Mouse (Mus musculus): ENCODE results near the gene Rap2c.

The Rap2c gene

DNA sequence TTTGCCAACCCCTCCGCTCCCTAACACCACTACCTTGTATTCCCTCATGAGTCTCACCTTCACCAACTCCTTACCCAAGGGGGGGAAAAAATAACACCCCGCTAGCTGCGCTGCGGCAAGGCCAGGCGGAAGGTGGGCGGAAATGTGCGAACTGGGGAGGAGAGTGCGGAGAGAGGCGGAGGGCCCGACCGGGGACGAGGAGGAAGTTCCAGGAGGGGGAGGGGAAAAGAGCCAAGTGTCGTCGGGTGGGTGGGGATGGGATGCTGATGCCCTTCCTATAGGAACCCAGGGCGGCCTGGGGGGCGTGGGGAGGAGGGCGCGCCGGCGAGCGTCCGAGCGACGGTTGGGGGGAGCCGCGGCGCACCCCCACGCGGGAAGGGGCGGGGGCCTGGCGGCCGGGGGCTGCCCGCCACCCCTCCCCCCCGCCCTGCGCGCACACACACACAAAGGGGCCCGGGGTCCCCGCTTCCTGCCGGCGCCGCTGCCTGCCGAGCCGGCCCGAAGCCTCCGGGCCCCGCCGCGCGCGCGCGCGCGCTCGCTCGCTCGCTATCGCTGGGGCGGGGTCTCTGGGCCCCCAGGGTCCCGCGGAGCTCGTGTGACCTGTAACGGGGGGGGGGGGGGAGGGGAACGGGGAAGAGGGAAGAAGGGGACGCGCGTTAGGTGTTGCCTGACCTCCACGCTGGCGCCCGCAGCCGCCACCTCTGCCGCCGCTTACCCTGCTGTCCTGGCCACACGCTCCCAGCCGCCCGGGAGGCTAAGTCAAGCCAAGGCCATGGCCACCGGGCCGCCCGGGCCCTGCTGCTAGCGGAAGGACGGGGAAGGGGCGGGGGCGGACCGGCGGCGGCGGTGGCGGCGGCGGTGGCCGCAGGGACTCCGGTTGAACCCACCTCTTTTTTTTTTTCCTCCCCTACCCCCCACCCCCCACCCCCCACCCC, at the start of gene Rap2c:
Gene Rap2c, minus strand, starts transcription at position 168 of the 935 bp plus-strand sequence.
- peak; percentile 25 for DNase-seq (ENCODE audit: low spot score)

DNA sequence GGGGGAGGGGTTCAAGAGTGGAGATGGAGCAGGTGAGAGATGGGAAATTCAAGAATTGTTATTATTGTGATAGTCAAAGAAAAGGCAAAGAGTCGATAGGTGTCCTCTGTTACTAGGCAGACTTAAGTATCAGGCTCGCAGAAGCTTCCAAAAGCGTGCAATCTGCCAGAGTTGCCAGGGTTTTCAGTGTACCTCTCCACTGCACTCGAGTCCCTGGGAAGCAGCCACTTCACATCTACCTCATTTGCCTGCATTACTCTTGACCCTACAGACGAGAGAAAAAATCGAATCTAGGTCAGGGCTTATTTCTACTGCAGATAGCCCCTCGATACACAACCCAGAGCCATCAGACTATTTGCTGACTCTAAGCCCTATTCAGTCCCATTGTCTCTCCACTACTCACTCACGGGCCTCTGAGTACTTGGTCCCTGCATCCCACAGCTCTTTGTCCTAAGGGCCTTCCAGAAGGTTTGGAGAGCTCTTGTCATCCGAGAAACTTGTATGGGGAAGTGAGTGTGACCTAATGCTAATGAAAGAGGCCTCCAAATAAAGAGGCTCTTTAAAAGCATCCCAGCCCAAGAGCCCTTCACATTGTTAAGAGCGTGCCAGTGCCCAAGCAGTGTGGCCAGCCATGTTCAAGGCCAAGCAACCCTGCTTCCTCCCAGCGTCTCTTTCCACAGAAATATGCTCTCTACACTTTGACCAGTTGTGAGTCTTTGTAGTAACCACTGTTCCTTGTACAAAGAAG, 48.9 kb upstream of the Rap2c start:
- DNase-seq (ENCODE audit: low spot score), result no peak

- DNase-seq (ENCODE audit: low spot score), result peak; percentile 19
Observed at GRCm38 (mm10) chrX:51065773-51066172, 48.0 kb upstream of the Rap2c start.

GRCm38 (mm10) chrX:51065158-51065664, 47.4 kb upstream of the Rap2c start:
- no peak for DNase-seq (ENCODE audit: low spot score)

GRCm38 (mm10) chrX:51060220-51060619, 42.4 kb upstream of the Rap2c start:
- no peak for DNase-seq (ENCODE audit: low spot score)

GRCm38 (mm10) chrX:51058741-51059140, 40.9 kb upstream of the Rap2c start:
- no peak for DNase-seq (ENCODE audit: low spot score)

DNA sequence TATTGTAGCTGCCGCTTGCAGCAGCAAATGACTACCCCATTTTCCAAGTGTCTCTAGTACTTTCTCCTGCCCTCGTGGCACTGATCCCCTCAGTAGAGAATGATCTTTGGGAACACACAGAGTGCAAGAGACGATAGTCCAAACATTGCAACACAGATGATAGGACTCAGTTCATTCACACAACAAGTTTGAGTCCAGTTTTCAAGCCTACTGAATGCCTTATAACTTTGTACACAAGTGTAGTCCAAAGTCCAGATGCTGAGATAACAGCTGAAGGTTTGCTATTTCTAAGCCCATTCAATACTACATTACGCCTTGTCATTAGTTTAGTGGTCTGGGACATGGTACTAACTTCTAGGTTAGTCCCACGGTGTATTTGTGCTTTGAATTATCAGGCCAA, 40.5 kb upstream of the Rap2c start:
- DNase-seq (ENCODE audit: low spot score), result no peak

GRCm38 (mm10) chrX:51051680-51052461, 34.1 kb upstream of the Rap2c start:
- DNase-seq (ENCODE audit: low spot score), result no peak

- no peak for DNase-seq (ENCODE audit: low spot score)
Observed at GRCm38 (mm10) chrX:51035678-51036209, 17.9 kb upstream of the Rap2c start.

DNA sequence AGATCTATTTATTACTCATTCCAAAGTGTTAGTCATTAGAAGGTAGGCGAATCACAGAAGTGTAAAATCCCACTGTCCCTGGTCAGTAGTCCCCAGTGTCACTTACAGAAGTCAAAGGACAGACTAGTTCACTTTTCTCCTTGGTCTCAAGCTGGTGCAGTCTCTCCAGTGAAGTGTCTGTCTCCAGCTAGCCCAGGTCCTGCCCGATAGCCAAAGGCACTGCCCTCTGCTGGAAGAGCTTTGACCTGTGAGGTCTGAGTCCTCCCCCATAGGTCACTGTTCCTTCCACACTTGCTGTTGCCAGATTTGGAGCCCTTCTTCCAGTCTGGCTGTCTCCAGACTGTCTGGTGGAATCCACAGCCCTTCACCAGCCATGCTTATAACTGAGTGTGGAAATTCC, 2.1 kb upstream of the Rap2c start:
- peak; percentile 12 for DNase-seq (ENCODE audit: low spot score)

DNA sequence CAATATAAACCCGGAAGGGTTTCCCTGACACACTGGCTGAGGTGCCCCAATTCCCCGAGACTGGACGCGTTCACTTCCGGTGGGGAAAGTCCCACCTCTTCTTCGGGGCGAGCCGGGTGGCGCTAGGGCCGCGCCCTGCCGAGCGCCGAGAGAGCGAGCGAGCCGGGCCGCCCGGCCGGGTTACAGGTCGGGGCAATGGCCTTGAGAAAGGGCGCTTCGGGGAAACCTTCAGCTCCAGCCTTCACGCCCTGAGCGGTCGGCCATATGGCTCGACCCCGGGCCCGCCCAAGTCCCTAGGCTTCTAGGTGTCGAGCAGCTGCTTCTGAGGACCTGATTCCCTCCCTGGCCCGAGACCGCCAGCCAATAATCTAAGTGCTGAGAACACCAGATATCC, 965 bp upstream of the Rap2c start:
- peak; percentile 59 for DNase-seq (ENCODE audit: low spot score)

- DNase-seq (ENCODE audit: low spot score), result no peak
Observed at GRCm38 (mm10) chrX:51016926-51017325, 892 bp downstream of the Rap2c start.

- DNase-seq (ENCODE audit: low spot score), result no peak
Observed at GRCm38 (mm10) chrX:51012280-51012679, 5.5 kb downstream of the Rap2c start.

- DNase-seq (ENCODE audit: low spot score), result no peak
Observed at GRCm38 (mm10) chrX:51010323-51010722, 7.5 kb downstream of the Rap2c start.

DNA sequence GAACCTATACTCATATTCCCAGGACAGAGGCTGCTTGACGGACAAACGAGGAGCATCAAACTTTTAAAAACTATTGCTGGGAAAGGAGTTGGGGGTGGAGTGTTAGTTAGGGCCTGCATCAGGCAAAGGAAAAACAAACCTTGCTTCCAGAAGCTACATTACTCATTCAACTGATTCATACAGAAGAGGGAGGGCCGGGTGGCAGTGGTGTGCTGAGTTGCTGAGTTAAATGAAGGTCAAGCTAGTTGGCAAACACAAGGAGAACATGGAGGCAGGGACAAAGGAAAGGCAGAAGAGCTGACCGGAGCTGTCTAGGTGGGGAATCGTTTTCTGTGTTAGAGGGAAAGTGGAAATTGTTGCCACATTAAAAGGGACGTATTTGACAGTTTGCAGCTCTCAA, 17.0 kb downstream of the Rap2c start:
- no peak for DNase-seq (ENCODE audit: low spot score)

- DNase-seq (ENCODE audit: low spot score), result no peak
Observed at GRCm38 (mm10) chrX:50995310-50995709, 22.5 kb downstream of the Rap2c start.

- peak; percentile 23 for DNase-seq (ENCODE audit: low spot score)
Observed at GRCm38 (mm10) chrX:50991324-50991723, 26.5 kb downstream of the Rap2c start.

GRCm38 (mm10) chrX:50989940-50990339, 27.9 kb downstream of the Rap2c start:
- DNase-seq (ENCODE audit: low spot score), result no peak

DNA sequence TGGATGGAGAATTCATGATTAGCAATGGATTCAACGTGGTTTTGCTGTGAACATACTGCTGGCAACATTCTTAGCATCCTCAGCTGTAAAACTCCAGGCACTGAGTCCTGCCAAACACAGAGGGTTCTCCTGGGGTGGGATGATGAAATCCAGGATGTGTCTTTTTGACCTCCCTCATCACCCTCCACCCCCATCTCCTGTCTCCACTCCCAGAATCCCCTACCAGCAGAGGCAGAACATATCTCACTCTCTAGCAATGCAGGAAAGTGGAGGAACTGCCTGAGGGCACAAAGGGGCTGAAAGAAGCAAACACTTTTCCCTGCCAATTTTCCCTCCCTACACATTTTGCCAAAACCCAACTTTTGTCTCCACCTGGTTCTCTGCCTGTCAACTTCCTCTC, 29.2 kb downstream of the Rap2c start:
- DNase-seq (ENCODE audit: low spot score), result no peak

GRCm38 (mm10) chrX:50978428-50978827, 39.4 kb downstream of the Rap2c start:
- no peak for DNase-seq (ENCODE audit: low spot score)

- DNase-seq (ENCODE audit: low spot score), result no peak
Observed at GRCm38 (mm10) chrX:50972145-50972544, 45.7 kb downstream of the Rap2c start.

GRCm38 (mm10) chrX:50969907-50970306, 47.9 kb downstream of the Rap2c start:
- DNase-seq (ENCODE audit: low spot score), result no peak

Measured in urinary bladder, postnatal 25 days (tissue).